15 mouse cellular contexts compared by ENCODE assay signal in the genomic region with DNA sequence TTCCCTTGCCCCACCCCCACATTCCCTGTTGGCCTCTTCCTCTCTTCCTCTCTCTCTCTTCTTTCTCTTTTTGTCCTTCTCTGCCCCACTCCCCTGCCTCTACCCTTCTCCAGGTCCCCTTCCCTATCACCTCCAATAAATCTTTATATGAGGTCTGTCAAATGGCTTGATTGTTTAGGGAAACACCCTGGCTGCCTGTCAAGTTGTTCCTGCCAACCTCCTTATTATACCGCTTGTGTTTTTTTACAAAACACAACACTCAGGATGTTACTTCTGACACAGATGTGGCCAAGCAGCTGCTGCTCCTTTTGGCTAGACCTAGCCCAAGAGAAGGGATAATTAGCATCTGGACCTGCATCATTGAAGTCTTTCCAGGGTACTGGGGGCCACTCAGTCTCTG.
"Had no signal": no experiment of that assay in that cellular context is flagged by ENCODE, and none has a peak within 500 bp of the region (broad histone marks: within the 10 kb centered on the region; RNA-seq: fewer than 3 reads in every experiment).

No protein-coding gene starts in this region.

- H3K9me3 ChIP-seq: midbrain, embryonic 10.5 days; midbrain, embryonic 12.5 days; neural tube, embryonic 13.5 days; neural tube, embryonic 15.5 days; stomach, embryonic 15.5 days had no signal

- DNase-seq: lung, postnatal 4 days; right cerebral cortex, adult 18-20 months; right cerebral cortex, postnatal 14 days; thymus, adult 2 months; thymus, postnatal 25 days; thymus, postnatal 4 days had no signal

- H3K36me3 ChIP-seq: midbrain, embryonic 10.5 days; midbrain, embryonic 12.5 days; neural tube, embryonic 13.5 days; neural tube, embryonic 15.5 days; stomach, embryonic 15.5 days had no signal

- H3K4me3 ChIP-seq: midbrain, embryonic 10.5 days; midbrain, embryonic 12.5 days; myocyte; neural tube, embryonic 13.5 days; neural tube, embryonic 15.5 days; stomach, embryonic 15.5 days had no signal

- H3K4me1 ChIP-seq: neural tube, embryonic 15.5 days had no signal

- H3K4me2 ChIP-seq: lung, embryonic 14.5 days; midbrain, embryonic 12.5 days; neural tube, embryonic 13.5 days; neural tube, embryonic 15.5 days; stomach, embryonic 15.5 days had no signal

- ATAC-seq: midbrain, embryonic 16.5 days had no signal

- H3K27ac ChIP-seq: midbrain, embryonic 10.5 days; midbrain, embryonic 12.5 days; neural tube, embryonic 13.5 days; neural tube, embryonic 15.5 days; stomach, embryonic 15.5 days; stomach, postnatal 0 days had no signal

- H3K9ac ChIP-seq: lung, embryonic 14.5 days; midbrain, embryonic 12.5 days; neural tube, embryonic 13.5 days; neural tube, embryonic 15.5 days; stomach, embryonic 15.5 days had no signal

- H3K27me3 ChIP-seq: midbrain, embryonic 12.5 days; neural tube, embryonic 13.5 days; neural tube, embryonic 15.5 days; stomach, embryonic 15.5 days had no signal
